Mouse (Mus musculus): ENCODE results near the gene Gdpd5.

Gdpd5 gene

GRCm38 (mm10) chr7:99381214-99382087 is at the start of gene Gdpd5:
Gene Gdpd5, plus strand, starts transcription at chr7:99381414.
- peak; percentile 92 for DNase-seq (ENCODE audit: low spot score)

GRCm38 (mm10) chr7:99332774-99333480 is 48.3 kb upstream of the Gdpd5 start:
- DNase-seq (ENCODE audit: low spot score), result peak; percentile 8

GRCm38 (mm10) chr7:99340736-99341135 is 40.5 kb upstream of the Gdpd5 start:
- DNase-seq (ENCODE audit: low spot score), result no peak

- DNase-seq (ENCODE audit: low spot score), result no peak
Measured at GRCm38 (mm10) chr7:99343577-99343976, 37.6 kb upstream of the Gdpd5 start.

- no peak for DNase-seq (ENCODE audit: low spot score)
Measured at GRCm38 (mm10) chr7:99347268-99347667, 33.9 kb upstream of the Gdpd5 start.

DNA sequence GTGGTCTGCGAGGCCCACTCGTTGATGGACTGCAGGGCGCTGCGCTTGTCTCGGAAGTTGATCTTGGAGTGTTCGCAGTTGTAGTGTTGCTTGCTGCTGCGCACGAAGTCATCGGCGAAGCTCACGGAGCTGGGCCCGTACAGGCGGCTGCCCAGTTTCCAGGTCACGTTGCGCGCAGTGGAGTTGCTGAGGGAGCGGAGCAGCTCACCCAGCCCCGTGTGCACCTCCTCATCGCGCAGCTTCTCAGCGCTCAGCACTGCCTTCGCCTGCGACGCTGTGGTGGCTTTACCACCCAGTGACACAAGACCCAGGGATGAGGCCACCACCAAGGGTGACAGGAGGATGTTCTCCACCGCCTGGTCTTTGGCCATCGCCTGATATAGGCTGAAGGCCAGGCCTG is 32.3 kb upstream of the Gdpd5 start:
- no peak for DNase-seq (ENCODE audit: low spot score)

- DNase-seq (ENCODE audit: low spot score), result no peak
Measured at GRCm38 (mm10) chr7:99349782-99350720, 31.2 kb upstream of the Gdpd5 start.

DNA sequence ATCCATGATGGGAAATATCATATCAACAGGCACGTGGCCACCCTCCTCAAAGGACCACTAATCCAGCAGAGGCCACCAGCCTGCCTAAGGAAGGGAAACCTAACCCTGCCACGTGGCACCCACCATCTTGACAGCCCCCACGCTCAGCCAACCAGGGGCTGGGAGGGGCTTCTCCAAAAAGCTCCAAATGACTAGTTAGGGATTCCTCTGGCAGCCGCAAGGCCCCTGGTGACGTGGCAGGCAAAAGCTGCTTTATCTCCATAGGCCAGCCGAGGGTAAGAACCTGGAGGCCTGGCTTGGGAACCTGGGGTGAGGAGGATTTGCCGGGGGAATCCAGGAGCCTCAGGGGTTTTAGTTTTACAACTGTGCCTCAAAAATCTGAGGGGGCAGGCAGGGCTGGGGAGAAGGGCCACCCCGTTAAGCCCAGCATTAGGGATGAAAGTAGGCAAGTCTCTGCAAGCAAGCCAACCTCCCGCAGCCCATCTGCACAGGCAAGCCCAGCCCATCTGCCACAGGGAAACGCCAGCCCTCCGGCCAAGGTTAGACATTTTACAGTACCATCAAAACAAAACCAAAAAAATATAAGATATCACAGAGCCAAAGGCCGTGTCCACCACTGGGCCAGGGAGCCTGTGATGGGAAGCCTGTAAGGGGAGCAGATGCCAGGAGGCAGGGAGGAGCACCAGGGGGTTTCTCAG is 30.0 kb upstream of the Gdpd5 start:
- no peak for DNase-seq (ENCODE audit: low spot score)

DNA sequence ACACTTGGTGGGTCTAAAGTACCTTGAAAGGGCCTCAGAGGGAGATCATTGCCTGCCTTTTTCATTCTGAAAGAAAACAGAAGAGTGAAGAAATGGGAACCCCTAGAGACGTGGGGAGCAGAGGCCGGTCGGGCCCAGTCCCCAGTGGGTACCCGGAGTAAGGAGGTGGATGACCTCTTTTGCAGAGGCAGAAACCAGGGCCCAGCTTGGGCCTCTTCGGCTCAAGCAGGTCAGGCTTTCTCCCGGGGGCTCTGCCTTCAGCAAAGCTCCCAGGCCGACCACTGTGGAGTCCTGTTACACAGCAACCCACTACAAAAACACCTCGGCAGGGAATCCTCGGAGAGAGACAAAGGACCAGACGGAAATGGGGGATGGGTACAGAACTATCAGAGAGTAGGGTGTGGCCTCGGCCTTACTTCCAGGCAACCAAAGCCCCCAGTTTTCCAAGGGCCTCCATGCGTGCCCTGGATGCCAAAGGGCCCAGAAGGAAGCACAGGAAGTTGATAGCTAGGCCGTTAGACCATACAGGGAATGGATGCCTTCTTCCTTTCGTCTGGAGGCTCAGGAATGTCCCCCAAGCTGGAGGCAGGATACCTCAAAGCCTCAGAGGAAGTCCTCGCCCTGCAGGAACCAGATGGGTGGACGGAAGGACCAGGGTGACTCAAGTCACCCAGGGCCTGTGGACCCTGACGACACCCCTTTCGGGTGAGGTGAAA is 29.3 kb upstream of the Gdpd5 start:
- DNase-seq (ENCODE audit: low spot score), result no peak

DNA sequence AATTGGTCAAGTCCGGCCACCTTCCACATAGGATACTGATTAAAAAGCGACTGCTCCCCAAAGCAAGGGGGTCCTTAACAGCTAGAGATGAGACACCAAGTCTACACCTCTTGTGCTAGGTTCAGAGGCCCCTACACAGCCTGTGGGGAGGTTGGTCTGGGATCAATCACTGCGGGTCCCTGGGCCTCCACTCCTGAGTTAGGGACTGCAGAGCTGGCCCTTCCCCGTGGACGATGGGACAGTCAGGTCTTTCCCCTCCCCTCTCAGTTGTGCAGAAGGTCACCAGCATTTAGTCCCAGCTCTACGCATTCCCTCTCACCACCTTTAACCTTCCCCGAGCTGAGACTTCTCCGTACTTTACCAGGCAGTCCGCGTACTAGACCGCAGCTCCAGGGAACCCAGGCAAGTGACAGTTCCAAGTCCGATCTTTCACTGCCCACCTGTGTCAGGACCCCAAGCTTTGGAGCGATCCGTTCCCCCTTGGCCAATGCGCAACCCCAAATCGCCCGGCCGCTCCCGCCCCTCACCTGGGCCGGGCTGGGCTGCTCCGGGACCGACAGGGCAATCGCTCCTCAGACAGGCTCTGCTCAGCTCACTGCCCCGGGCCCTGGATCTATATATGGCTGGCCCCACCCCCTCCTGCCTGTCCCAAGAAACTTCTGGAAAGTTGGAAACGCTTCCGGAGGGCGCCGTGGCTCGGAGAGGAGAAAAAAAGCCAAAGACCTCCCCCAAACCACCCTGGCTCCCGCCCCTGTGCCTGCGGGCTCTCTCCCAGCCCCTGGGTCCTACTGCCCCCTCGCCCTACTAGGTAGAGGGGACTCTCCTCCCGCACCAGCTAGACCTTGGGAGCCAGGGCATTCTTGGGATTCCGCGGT is 28.5 kb upstream of the Gdpd5 start, which contains the start of gene Serpinh1:
Gene Serpinh1, minus strand, starts transcription at position 714 of the 875 bp plus-strand sequence.
- DNase-seq (ENCODE audit: low spot score), result no peak

GRCm38 (mm10) chr7:99355731-99356131 is 25.5 kb upstream of the Gdpd5 start:
- DNase-seq (ENCODE audit: low spot score), result no peak

DNA sequence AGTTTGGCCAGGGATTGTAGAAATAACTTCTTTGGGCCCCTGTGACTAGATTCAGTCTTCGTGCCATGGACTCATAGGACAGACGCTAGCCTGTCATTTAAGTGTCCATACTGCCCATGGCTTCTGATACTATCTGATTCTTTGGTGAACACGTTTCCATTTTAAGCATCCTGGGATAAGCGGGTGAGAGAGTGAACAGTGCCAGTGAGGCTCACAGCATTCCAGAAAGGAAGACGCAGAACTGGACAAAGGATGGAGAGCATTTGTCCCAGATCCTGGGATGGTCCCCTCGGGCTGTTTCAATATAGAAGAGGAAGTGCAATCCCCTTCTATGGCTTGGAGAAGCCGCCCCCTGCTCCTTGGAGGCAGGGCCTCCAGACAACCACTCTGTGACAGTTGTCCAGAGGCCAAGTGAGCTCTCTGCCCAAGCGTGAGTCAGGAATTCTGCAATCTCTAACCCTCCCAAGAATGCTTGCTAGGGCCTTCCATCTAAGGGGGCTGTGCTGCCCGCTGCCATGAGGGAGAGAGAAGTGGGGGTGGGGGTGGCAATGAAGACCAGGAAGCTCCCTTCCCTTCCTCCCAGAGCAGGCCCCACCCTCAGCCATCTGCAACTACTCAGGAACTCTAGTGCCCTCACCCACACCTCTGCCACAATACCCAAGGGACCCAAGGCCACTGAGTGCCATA is 24.8 kb upstream of the Gdpd5 start:
- no peak for DNase-seq (ENCODE audit: low spot score)

- DNase-seq (ENCODE audit: low spot score), result no peak
Measured at GRCm38 (mm10) chr7:99357201-99357600, 24.0 kb upstream of the Gdpd5 start.

GRCm38 (mm10) chr7:99358371-99358770 is 22.8 kb upstream of the Gdpd5 start:
- DNase-seq (ENCODE audit: low spot score), result no peak

DNA sequence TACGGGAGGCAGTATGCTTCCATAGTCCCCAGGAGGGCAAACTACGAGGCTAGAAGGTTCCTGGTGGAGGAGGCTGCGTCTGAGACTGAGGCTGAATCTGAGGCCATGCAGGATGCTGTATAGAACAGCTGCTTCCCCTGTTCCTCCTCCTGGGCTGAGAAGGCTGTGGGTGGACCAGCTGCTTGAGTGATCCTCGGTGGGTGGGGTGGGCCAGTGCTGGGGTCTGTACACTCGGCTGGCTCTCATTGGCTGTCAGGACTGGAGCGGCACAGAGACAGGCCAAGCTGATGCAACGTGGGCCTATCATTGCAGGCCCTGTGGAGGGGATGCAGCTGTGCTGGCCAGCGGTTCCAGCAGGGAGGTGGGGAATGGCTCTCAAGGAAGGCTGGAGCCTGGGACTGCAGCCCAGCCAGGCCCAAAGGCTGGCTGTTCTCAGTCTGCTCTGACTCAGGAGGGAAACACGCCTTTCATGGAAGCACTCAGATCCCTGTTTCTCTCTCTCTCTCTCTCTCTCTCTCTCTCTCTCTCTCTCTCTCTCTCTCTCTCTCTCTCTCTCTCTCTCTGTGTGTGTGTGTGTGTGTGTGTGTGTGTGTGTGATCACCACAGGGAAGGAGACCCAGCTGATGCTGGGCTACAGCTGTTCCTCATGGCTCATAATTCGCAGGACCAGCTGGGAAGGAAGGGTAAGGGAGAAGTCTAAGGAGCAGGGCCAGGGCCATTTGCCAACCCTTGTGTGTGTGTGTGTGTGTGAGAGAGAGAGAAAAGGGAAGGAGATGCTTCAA is 21.0 kb upstream of the Gdpd5 start:
- DNase-seq (ENCODE audit: low spot score), result no peak

DNA sequence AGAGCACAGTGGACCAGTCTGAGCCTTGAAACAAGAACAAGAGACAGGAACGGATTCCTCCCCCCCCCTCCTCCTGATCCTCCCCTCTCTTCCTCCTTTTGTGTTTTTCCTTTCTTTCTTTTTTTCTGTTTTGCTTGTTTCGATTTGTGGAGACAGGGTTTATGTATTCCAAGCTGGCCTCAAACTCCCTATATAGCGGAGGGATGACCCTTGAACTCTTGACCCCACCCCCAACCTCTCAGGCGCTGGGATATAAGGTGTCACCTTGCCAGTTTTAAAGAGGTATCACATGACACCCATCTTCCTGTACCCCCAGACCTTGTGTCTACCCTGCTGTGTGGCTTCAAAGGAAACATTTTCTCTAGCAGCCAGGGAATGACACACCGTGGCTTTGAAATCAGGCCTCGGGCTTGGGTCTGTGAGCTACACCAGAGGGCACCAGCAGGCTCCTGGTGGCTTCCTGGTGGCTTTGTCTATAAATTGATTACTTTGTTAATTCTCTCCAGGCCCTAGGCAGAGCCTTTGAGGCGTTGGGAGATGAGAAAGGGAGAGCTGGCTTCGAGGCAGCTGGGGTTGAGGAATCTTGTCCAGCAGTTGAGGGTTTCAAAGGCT is 20.3 kb upstream of the Gdpd5 start:
- no peak for DNase-seq (ENCODE audit: low spot score)

DNA sequence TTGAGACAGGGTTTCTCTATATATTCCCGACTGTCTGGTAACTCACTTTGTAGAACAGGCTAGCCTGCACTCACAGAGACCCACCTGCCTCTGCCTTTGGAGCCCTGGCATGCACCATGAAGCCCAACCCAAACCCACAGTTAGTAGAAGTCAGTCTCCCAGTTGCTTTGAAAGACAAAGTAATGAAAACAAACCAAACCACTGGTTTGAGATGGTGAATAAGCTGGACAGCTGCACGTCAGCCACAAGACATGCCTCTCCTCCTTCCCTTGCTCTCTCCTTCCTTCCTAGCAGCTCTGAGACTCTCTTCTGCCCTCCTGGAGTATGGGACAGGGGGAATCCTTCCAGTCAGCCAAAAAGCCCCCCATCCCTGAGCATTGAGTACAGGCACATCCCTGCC is 19.1 kb upstream of the Gdpd5 start:
- no peak for DNase-seq (ENCODE audit: low spot score)

GRCm38 (mm10) chr7:99365069-99365468 is 16.1 kb upstream of the Gdpd5 start:
- DNase-seq (ENCODE audit: low spot score), result no peak

Measured in spleen, adult 12 weeks (tissue).